Mouse (Mus musculus): ENCODE measurements around the gene Hpf1. TPM values are rescaled to one million over a fixed set of nuclear protein-coding genes. Genes with fewer than 3 reads are reported as not detected.

Hpf1 gene
- total and polyA plus RNA-seq, 2 experiments from 2014 or later, result 43.0 to 99.5 TPM

DNA sequence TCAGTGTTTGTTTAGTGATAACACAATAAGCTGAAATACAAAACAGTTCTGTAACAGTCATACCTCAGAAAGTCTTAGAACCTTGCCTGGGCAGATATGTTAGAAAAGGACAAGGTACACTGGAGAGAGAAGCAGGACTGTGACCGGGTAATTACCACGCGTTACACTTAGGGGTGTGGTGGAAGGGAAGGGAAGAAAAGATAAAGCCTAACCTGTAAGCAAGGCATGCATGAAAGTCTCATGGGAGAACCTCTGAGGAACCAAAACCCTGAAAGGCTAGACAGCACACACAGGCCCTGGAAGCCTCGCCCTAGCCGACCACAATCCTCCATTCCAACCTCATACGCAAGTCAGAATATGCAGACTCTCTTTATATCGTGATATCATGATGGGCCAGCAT, 66.6 kb downstream of the Hpf1 start:
- no peak for TF ChIP-seq CTCF (IDR thresholded peaks at IDR 0.05)
- Histone ChIP-seq H3K27ac (ENCODE audit: low read depth, low read length) (no peak overlapping the region), H3K27me3 (ENCODE audit: insufficient read depth, low read length) (no peaks in the 10 kb centered on the region), H3K9ac (replicated peaks; ENCODE audit: low read length, poor library complexity, severe bottlenecking) (no peak overlapping the region), H3K36me3 (ENCODE audit: insufficient read depth, low read length) (no peaks in the 10 kb centered on the region), H3K4me1 (ENCODE audit: insufficient read depth, low read length) (no peaks in the 10 kb centered on the region), H3K4me2 (ENCODE audit: low read depth, low read length, poor library complexity, severe bottlenecking) (no peak overlapping the region), H3K4me3 (ENCODE audit: low read depth, low read length) (no peak overlapping the region), H3K9me3 (ENCODE audit: low read length) (no peaks in the 10 kb centered on the region)
- 97% methylated on average over 7 of the region's 7 CpGs for WGBS
- DNase-seq (ENCODE audit: low spot score) (no peak), ATAC-seq (ENCODE audit: low FRiP score) (no peak)

Other genes with a start within 250 kb of the Hpf1 start
- 96.5 and 121 TPM in 2 replicates for gene Clcn3, start 92.9 kb downstream of the Hpf1 start, total RNA-seq (2014; rRNA removed)
- 78.8 and 79.5 TPM in 2 replicates for gene Clcn3, start 92.9 kb downstream of the Hpf1 start, polyA plus RNA-seq (2015; fragmentation: Nextera tagmentation; extraction: Ambion mirVana)
- 15.0 and 17.5 TPM in 2 replicates for gene Nek1, start 102.8 kb downstream of the Hpf1 start, total RNA-seq (2014; rRNA removed)
- gene Nek1, start 102.8 kb downstream of the Hpf1 start, polyA plus RNA-seq (2015; fragmentation: Nextera tagmentation; extraction: Ambion mirVana), result 22.0 and 22.4 TPM in 2 replicates